Mouse (Mus musculus) cerebellum, postnatal 25 days (tissue): ENCODE results near the gene Ifit1.
A peak's percentile ranks its signal among the peaks of the same experiment; 100 is the strongest.

Experiments
- DNase-seq, 2 experiments: peaks; one replicate each; pipeline ENCODE4 v3.0.0; 2021; ENCODE audit warnings: mixed read lengths in 2 of 2

Ifit1 gene

DNA sequence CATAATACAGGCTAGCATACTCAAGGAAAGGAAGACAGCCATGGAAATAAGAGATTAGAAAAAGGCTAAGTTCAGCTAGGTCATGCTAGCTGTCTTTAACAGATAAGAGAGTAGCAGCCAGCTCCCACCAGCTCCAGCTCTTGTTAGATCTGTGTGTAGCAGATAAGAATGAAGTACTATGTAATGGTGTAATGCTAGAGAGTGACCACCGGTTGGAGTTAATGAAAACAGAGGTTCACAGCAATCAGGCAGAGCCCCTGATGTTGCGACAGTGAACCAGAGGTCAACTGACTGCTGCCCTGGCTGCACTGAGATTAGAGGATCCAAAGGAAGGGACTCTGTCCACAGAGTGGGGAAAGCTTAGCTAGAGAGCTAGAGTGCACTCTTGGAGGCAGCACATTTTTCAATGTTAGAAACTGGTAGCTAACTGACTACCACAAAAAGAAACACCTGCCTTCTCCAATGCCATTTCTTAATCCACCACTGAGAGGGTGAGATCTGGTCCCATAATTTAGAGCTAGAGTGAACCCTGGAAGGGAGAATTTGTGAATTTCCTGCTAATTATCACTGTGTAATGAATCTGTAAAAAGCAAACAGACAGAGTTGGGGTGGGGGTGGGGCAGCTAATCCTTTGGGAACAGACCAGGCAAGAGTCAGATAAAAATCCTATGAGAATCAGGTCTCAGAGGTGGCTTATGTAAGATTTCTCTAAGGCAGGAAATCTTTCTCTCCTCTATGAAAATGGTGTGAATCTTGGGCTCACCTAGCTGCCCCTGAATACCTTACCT lies 16.0 kb downstream of the Ifit1 start:
- no peak for DNase-seq

DNA sequence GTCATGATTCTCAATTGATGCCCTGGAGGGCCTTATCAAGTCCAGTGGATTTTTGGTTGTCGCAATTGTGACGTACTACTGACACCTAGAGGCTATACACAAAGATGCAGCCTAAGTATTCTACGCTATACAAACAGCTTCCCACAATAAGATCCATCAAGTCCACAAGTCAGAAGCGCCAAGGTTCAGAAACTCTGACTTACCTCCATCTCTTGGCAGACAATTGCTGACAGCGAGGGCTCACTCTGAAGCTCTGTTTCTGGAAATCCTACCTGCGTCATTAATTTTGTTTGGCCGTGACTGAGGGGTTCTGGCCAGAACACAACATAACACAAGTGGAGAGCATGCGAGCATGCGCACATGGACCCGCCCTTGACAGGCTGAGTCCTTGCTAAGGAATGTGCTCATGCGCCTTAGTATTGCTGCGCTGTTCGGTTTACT lies 21.4 kb downstream of the Ifit1 start:
- peak; percentile 60 to 72 for DNase-seq

DNA sequence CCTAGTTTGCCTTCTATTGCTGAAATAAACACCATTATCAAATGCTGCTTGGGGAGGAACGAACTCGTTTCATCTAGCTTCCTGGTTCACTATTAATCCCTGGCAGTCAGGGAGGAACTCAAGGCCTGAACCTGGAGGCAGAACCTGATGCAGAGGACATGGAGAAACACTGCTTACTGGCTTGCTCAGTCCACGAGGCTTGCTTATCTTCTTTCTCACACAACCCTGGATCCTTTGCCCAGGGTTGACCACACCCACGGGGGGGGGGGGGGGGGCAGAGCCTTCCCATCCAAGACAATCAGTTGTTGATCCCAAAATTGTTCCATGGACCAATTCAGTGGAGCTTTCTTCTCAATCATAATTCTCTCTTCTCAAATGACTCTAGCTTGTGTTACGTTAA lies 22.1 kb downstream of the Ifit1 start:
- DNase-seq: no peak

DNA sequence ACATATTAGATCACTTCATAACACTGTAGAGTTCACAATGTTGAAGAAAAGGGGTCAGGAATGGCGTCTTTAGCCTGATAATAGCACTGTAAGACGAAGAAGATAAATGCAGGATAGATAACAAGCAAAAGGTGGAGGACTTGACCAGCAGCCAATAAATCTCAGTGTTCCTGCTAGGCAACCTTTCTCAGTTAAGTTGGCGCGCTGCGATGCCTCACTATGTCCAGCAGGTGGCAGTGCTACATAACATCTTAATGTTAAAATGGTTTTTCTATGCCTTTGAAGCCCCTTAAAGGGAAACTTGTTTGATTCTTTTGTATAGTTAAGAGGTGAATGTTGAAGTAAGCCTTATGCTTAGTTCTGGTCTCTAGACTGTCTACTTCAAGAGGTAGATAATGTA lies 25.5 kb downstream of the Ifit1 start:
- peak; percentile 70 to 81 for DNase-seq

DNA sequence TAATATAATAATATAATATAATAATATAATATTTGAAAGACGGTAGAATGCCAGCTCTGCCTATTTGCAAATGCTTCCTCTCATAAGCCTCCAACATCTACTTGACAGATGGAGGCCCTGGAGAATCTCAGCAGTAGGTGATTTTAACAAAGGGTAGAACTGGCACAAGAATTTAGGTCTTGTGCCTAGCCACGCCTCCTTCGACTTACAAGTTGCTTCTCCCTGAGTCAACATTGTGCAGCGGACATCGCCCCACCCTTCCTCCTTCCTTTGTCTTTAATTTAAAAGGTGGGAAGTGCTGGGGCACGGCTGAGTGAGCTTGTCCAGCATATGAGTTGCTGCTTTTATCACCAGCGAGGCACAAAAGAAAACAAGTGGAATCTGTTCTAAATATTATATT lies 32.8 kb downstream of the Ifit1 start:
- DNase-seq: peak; percentile 34 to 58

DNA sequence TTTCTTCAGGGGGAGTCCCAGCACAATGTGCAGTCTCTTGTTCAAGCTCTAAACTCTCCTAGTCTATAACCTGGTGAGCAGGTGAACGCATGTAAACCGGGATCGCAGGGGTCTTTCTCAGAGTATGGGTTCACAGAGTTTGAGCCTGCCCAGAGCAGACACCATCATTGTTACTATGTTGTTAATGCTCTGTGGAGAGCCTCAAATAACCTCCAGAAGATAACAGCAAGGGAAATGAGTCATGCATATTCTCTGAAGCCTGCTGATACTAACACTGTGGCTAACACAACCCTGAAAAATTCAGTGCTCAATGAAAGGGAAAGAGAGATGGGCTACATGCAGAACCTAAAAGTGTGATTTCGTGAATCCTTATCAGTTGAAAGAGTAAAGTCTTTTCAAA lies 37.8 kb downstream of the Ifit1 start:
- no peak for DNase-seq

DNA sequence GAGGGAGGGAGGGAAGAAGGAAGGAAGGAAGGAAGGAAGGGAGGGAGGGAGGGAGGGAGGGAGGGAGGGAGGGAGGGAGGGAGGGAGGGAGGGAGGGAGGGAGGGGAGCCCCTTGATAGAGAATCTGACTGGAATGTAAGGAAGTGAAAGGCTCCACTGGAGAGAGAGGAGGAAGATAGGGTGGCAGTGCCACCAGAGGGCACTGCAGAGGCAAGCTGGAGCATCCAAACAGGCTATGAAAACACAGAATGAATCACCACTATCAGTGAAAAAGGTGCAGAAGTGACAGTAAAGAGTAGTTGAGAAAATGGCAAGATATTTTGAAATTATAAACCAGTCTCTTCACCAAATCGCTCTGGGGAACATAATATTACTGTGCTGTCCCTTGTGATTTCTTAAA lies 44.2 kb downstream of the Ifit1 start:
- DNase-seq: peak; percentile 41 to 70

DNA sequence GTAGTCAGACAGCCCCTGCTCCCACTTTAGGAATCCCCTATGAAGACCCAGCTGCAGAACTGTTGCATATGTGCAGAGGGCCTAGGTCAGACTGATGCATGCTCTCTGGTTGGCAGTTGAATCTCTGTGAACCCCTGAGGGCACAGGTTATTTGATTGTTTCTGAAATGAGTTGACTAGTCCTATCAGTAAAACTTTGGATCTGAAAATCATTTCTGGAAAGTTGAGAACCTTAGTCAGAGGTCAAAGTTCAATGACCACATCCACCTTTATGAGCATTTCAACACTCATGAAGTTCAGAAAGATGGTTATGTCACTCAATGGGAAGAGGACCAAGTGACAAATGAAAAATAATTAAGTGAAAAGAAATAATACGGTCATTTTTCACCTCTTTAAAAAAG lies 44.9 kb downstream of the Ifit1 start:
- no peak for DNase-seq

DNA sequence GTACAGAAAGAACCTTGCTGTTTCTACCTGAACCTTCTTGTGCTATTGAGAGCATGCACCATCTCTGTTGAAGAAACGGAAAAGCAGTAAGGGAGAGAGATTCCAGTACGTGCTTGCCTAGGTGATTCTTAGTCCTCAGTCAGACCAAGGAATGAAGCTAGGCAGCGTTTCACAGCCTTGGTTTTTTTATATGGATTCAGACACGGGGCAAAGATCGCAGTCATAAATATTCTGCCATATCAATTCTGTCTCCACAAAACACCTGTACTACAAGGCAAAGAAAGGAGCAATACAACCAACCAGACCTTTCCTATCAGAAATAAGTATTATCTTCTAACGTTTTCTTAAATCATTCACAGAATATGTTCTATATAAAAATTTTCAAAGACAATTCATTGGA lies 50.7 kb downstream of the Ifit1 start:
- DNase-seq: no peak

DNA sequence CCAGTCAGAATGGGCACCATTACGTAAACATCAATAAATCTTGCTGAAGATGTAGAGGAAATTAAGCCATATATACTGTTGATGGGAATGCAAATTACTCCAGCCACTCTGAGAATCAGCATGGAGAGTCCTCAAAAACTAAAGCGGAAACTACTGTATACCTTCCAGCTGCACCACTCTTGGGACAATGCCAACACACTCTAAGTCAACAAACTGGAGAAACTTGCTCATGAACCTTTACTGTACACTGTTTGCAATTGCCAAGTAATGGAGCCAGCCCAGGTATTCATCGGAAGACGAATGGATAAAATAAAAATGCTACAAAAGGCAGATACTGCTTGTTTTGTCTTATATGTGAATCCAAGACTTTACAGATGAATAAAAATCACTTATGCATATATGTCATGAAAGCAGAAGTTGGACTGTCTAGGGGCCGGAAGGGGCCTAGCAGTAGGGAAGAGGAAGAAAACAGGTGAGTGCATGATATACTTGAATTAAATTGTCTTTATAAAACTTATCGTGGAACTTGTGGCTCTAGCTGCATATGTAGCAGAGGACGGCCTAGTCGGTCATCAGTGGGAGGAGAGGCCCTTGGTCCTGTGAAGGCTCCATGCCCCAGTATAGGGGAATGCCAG lies 55.8 kb downstream of the Ifit1 start:
- no peak for DNase-seq

DNA sequence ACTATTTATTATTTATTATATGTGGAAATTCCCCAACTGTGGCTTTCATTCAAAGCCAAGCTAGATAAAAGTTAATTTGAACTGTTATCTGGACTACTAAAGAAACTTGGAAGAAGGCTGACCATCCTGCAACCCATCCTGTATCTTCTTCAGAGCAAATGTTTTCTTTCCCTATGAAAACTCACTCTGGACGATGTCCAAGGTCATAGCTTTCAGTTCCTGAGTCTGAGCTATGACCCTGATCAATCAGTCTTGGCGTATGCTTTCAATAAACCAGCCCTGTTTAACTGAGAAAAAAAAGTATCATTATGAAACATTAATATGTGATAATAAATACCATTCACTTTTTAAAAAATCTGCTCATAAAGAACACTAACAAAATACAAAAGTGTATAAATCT lies 56.8 kb downstream of the Ifit1 start:
- DNase-seq: no peak

DNA sequence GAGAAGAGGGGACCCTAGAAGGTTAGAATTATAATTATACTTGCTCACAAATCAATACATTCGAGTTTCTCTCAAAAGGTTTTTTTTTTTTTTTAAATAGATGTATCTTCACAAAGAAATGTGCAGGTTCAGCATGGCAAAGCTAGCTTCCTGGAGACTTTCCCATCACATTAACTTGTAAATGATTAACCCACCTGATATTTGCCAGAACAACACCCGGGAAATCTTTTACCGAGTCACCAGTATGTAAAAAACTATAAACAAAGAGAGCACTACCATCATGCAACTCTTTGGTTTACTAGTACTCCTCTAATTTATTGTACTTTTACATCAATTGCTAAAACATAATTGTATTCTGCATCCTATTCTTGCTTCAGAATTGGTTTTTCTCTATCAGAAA lies 57.8 kb downstream of the Ifit1 start:
- no peak for DNase-seq

DNA sequence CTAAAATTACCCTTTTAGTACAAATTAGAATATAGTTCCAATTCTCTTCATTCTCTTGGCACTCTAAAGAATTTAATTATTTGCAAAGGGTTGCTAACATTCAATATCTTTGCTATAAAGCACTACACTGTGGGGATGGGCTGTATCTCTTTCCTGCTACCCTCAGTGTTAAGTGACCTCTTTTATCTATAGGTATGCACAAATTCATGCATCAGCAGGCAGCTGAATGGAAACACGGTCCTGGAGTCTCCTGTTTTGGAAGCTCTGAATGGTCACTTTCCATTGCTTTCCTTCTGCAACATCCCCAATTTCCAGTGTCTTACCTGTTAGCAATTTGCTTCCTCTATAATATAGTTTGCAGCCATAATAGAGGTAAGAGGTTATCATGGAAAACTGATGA lies 58.2 kb downstream of the Ifit1 start:
- no peak for DNase-seq

DNA sequence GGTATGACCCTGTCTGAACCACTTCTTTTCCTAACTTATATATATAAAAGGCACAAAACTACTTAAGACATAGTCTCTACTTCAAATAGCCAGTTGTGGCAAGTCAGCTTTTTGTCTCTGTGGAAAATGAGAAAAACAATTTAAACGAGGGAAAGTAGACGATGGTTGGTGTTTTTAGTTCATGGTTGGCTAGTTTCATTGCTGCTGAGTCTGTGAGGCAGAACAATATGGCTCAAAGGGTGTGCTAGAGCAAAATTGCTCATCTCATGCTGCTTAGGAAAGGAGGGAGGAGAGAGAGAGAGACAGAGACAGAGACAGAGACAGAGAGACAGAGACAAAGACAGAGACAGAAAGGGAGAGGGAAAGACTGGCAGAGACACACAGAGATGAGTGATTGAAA lies 58.6 kb downstream of the Ifit1 start:
- no peak for DNase-seq
